Mouse (Mus musculus): ENCODE results near the gene Zc3h18.

GRCm38 (mm10) chr8:122454409-122454808, 78.0 kb downstream of the Zc3h18 start:
- TF ChIP-seq CTCF (IDR thresholded peaks at IDR 0.05; ENCODE audit: extremely low read depth, insufficient read length, insufficient replicate concordance, low read depth, low read length) (no peak), POLR2A (IDR thresholded peaks at IDR 0.05; ENCODE audit: low read depth, low read length) (no peak)

Measured in small intestine, adult 2 months (tissue).